Mouse (Mus musculus) cerebellum, adult 2 months (tissue): ENCODE measurements at regions not wholly inside any gene's neighbourhood (a gene's known extent, or its start where the extent isn't known, plus 50 kb on each side); places are given as distances from the start of the nearest gene placed in this dataset.

ENCODE experiments used
- CTCF ChIP-seq: fragments of 200-500 bp; IDR thresholded peaks from 2 replicates; pipeline ENCODE4 v1.5.1; 2011; ENCODE audit warnings: low read depth, mild to moderate bottlenecking, control low read depth, low read length, moderate library complexity, borderline replicate concordance; ENCODE audit not compliant: insufficient read depth
- POLR2A ChIP-seq: fragments of 200-500 bp; IDR thresholded peaks from 2 replicates; pipeline ENCODE4 v1.6.1; 2011; ENCODE audit warnings: low read length, control low read depth, borderline replicate concordance; ENCODE audit not compliant: insufficient read depth

DNA sequence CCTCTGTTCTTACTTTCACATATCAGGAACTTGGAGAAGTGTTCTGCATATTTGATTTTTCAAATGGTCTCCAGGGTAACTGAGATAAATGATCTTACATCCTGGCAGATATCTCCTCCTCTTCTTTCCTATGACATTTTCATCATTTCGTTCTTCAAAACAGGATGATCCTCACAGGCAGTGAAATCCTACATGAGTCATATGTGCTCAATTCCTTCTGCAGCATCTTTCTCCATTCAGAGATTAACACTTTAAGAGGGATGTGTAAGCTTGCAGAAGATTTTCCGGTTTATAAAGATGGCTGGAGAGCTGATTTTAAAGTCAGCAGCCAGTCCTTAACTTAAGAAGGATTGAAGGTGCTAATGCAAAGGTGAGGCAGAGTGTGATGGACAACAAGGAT lies 148.5 kb upstream of the St6gal2 start:
- TF ChIP-seq CTCF (no peak), POLR2A (no peak)
